Comparison of ENCODE assay signal across 19 mouse cellular contexts in genomic region chr6:100311167-100311566, GRCm38 (mm10).
"Had no signal": no experiment of that assay in that cellular context is flagged by ENCODE, and none has a peak within 500 bp of the region (broad histone marks: within the 10 kb centered on the region; RNA-seq: fewer than 3 reads in every experiment).

No protein-coding gene starts in this region.

- H3K4me3 ChIP-seq: midbrain, embryonic 10.5 days; midbrain, embryonic 12.5 days; myocyte; neural tube, embryonic 13.5 days; neural tube, embryonic 15.5 days had no signal

- H3K27ac ChIP-seq: midbrain, embryonic 10.5 days; midbrain, embryonic 12.5 days; neural tube, embryonic 13.5 days; neural tube, embryonic 15.5 days had no signal

- H3K9me3 ChIP-seq: midbrain, embryonic 10.5 days; midbrain, embryonic 12.5 days; neural tube, embryonic 13.5 days; neural tube, embryonic 15.5 days had no signal

- H3K27me3 ChIP-seq: midbrain, embryonic 12.5 days; neural tube, embryonic 13.5 days; neural tube, embryonic 15.5 days had no signal

- H3K4me1 ChIP-seq: midbrain, embryonic 10.5 days; midbrain, embryonic 12.5 days; neural tube, embryonic 13.5 days; neural tube, embryonic 15.5 days had no signal

- H3K4me2 ChIP-seq: lung, embryonic 14.5 days; midbrain, embryonic 12.5 days; neural tube, embryonic 13.5 days; neural tube, embryonic 15.5 days had no signal

- ATAC-seq: midbrain, embryonic 16.5 days had no signal

- H3K9ac ChIP-seq: lung, embryonic 14.5 days; midbrain, embryonic 12.5 days; neural tube, embryonic 13.5 days; neural tube, embryonic 15.5 days had no signal

- DNase-seq: lung, adult 18-20 months; lung, embryonic 14.5 days; lung, postnatal 10 days; lung, postnatal 4 days; midbrain, embryonic 14.5 days; retina, postnatal 1 day; right cerebral cortex, adult 18-20 months; right cerebral cortex, postnatal 25 days; right cerebral cortex, postnatal 4 days; spleen, adult 18-20 months; thymus, adult 18-20 months; thymus, postnatal 14 days; thymus, postnatal 36 days had no signal

- H3K36me3 ChIP-seq: midbrain, embryonic 10.5 days; midbrain, embryonic 12.5 days; neural tube, embryonic 13.5 days; neural tube, embryonic 15.5 days had no signal
